Mouse (Mus musculus): Measurements from ENCODE around the gene Clasp1. TPM values are rescaled to one million over a fixed set of nuclear protein-coding genes. Genes with fewer than 3 reads are reported as not detected.

Gene Clasp1
- total and polyA plus RNA-seq, 3 experiments = 32.0 to 53.2 (median 42.2) TPM

GRCm38 (mm10) chr1:118539046-118539445, 150.2 kb downstream of the Clasp1 start:
- Histone ChIP-seq H3K4me2 (ENCODE audit: insufficient read depth, low read depth, poor library complexity, severe bottlenecking) (no peak overlapping the region), H3K4me3 (replicated peaks in 1 of 3; ENCODE audit: low read depth in 2 of 3, low read length in 2 of 3, poor library complexity in 1 of 3) (no peak overlapping the region), H3K27ac (ENCODE audit: insufficient read depth, low read depth) (no peak overlapping the region), H3K9ac (ENCODE audit: insufficient read depth, low read depth) (no peak overlapping the region), H3K4me1 (ENCODE audit: control insufficient read depth in 1 of 2, insufficient read depth in 2 of 2) (no peaks in the 10 kb centered on the region), H3K36me3 (replicated peaks in 1 of 2; ENCODE audit: control insufficient read depth in 1 of 2, insufficient read depth in 1 of 2, low read length in 1 of 2) (peaks cover 67 to 93% of the 10 kb centered on the region in 2 experiments), H3K79me2 (replicated peaks; ENCODE audit: control insufficient read depth, extremely low read depth, insufficient read depth, poor library complexity, severe bottlenecking) (no peaks in the 10 kb centered on the region), H3K9me3 (replicated peaks; ENCODE audit: low read length) (no peaks in the 10 kb centered on the region), H3K27me3 (replicated peaks) (no peaks in the 10 kb centered on the region)
- dilution Hi-C loops (cut with MboI; ENCODE audit: extremely low pct_ligation_motif_present, extremely low pct_unique_long_range_greater_than_20kb, low sequenced_read_pairs) = no loop called here
- no peak for DNase-seq (ENCODE audit: extremely low read depth)
- in situ Hi-C loops (cut with MboI; ENCODE audit: low pct_ligation_motif_present, low pct_unique_long_range_greater_than_20kb, low sequenced_read_pairs) = no loop called here
- no peak for TF ChIP-seq POLR2A (IDR thresholded peaks at IDR 0.05; ENCODE audit: low read depth, low read length)
- no peak for TF ChIP-seq SIN3A (IDR thresholded peaks at IDR 0.05; ENCODE audit: low read length)
- no peak for TF ChIP-seq POLR2AphosphoS2 (IDR thresholded peaks at IDR 0.05; ENCODE audit: low read depth, low read length)
- TF ChIP-seq UBTF (IDR thresholded peaks at IDR 0.05; ENCODE audit: low read depth, low read length) = no peak
- TF ChIP-seq TBP (conservative IDR thresholded peaks at IDR 0.05; ENCODE audit: low read depth, low read length) = no peak
- no peak for TF ChIP-seq CHD1 (IDR thresholded peaks at IDR 0.05; ENCODE audit: low read depth, low read length)
- TF ChIP-seq PAX5 (IDR thresholded peaks at IDR 0.05; ENCODE audit: low read length) = no peak

DNA sequence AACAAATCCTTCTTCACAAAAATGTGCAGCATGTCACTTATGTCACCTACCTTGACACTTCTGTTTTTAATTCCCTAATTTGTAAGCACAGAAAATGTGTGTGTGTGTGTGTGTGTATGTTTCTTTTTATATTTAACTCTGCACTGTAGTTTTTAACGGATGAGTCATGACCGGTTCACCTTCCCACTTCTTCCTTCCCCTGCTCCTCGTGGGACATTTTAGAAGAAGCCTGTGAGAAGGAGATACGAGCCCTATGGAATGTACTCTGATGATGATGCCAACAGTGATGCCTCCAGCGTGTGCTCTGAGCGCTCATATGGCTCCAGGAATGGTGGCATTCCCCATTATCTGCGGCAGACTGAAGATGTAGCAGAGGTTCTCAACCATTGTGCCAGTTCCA, 154.0 kb downstream of the Clasp1 start:
- H3K9ac ChIP-seq (ENCODE audit: insufficient read depth, low read depth) = no peak overlapping the region
- DNase-seq (ENCODE audit: extremely low read depth) = no peak
- no peak overlapping the region for H3K27ac ChIP-seq (ENCODE audit: insufficient read depth, low read depth)
- H3K4me1 ChIP-seq (ENCODE audit: control insufficient read depth in 1 of 2, insufficient read depth in 2 of 2) = no peaks in the 10 kb centered on the region
- in situ Hi-C loops (cut with MboI; ENCODE audit: low pct_ligation_motif_present, low pct_unique_long_range_greater_than_20kb, low sequenced_read_pairs) (no loop called here), dilution Hi-C loops (cut with MboI; ENCODE audit: extremely low pct_ligation_motif_present, extremely low pct_unique_long_range_greater_than_20kb, low sequenced_read_pairs) (no loop called here)
- no peaks in the 10 kb centered on the region for H3K79me2 ChIP-seq (replicated peaks; ENCODE audit: control insufficient read depth, extremely low read depth, insufficient read depth, poor library complexity, severe bottlenecking)
- H3K27me3 ChIP-seq (replicated peaks) = no peaks in the 10 kb centered on the region
- H3K36me3 ChIP-seq (replicated peaks in 1 of 2; ENCODE audit: control insufficient read depth in 1 of 2, insufficient read depth in 1 of 2, low read length in 1 of 2) = peaks cover 71 to 91% of the 10 kb centered on the region in 2 experiments
- H3K4me2 ChIP-seq (ENCODE audit: insufficient read depth, low read depth, poor library complexity, severe bottlenecking) = no peak overlapping the region
- no peak overlapping the region for H3K4me3 ChIP-seq (replicated peaks in 1 of 3; ENCODE audit: low read depth in 2 of 3, low read length in 2 of 3, poor library complexity in 1 of 3)
- TF ChIP-seq POLR2AphosphoS2 (IDR thresholded peaks at IDR 0.05; ENCODE audit: low read depth, low read length) = no peak
- TF ChIP-seq MYC (IDR thresholded peaks at IDR 0.05; ENCODE audit: low read depth, low read length) = no peak
- TF ChIP-seq TBP (conservative IDR thresholded peaks at IDR 0.05; ENCODE audit: low read depth, low read length) = no peak
- TF ChIP-seq MXI1 (IDR thresholded peaks at IDR 0.05; ENCODE audit: low read depth, low read length) = no peak
- no peak for TF ChIP-seq USF2 (conservative IDR thresholded peaks at IDR 0.05; ENCODE audit: low read depth, low read length)
- no peak for TF ChIP-seq UBTF (IDR thresholded peaks at IDR 0.05; ENCODE audit: low read depth, low read length)
- no peak for TF ChIP-seq ZMIZ1 (IDR thresholded peaks at IDR 0.05; ENCODE audit: low read depth, low read length)
- no peak for TF ChIP-seq HCFC1 (IDR thresholded peaks at IDR 0.05; ENCODE audit: low read depth, low read length)
- TF ChIP-seq ETS1 (conservative IDR thresholded peaks at IDR 0.05; ENCODE audit: low read depth, low read length) = no peak
- TF ChIP-seq ZC3H11A (IDR thresholded peaks at IDR 0.05; ENCODE audit: low read depth, low read length) = no peak
- TF ChIP-seq KAT2A (IDR thresholded peaks at IDR 0.05; ENCODE audit: insufficient replicate concordance, low read length) = no peak
- no peak for TF ChIP-seq ZNF384 (IDR thresholded peaks at IDR 0.05; ENCODE audit: low read depth, low read length)
- no peak for TF ChIP-seq JUN (IDR thresholded peaks at IDR 0.05; ENCODE audit: insufficient read depth, low read depth, low read length)
- TF ChIP-seq MAX (IDR thresholded peaks at IDR 0.05; ENCODE audit: low read length) = no peak
- TF ChIP-seq POLR2A (IDR thresholded peaks at IDR 0.05; ENCODE audit: low read depth, low read length) = no peak
- no peak for TF ChIP-seq CTCF (conservative IDR thresholded peaks at IDR 0.05 in 1 of 2, IDR thresholded peaks at IDR 0.05 in 1 of 2; ENCODE audit: low read depth in 2 of 2, low read length in 2 of 2)
- no peak for TF ChIP-seq MAZ (IDR thresholded peaks at IDR 0.05; ENCODE audit: low read depth, low read length)
- no peak for TF ChIP-seq IRF4 (IDR thresholded peaks at IDR 0.05; ENCODE audit: low read depth, low read length)
- TF ChIP-seq RCOR1 (conservative IDR thresholded peaks at IDR 0.05; ENCODE audit: low read depth, low read length) = no peak
- H3K9me3 ChIP-seq (replicated peaks; ENCODE audit: low read length) = no peaks in the 10 kb centered on the region
